Mouse (Mus musculus) stomach, postnatal 0 days (tissue): ENCODE results near the gene Sf3b2.

ENCODE experiments used
- CTCF ChIP-seq: IDR thresholded peaks from 2 replicates; pipeline ENCODE4 v1.5.1; 2016; ENCODE audit warnings: antibody characterized with exemption, low read depth, mild to moderate bottlenecking, moderate library complexity
- EP300 ChIP-seq: optimal IDR thresholded peaks from 2 replicates; pipeline ENCODE3; 2016; ENCODE audit warnings: antibody characterized with exemption

DNA sequence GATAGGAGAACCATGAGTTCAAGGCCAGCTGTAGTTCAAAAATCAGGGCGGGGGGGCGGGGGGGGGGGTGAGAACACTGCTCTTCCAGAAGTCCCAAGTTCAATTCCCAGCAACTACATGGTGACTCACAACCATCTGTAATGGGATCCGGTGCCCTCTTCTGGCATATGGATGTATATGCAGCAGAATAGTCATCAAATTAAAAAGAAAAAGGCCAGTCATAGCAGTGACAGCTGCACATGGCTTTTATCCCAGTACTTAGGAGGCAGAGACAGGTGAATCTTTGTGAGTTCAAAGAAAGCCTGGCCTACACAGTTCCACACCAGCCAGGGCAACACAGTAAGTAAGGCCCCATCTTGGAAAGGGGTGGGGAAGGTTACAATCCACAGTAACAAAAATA, 18.1 kb downstream of the Sf3b2 start:
- peak; percentile 60 for TF ChIP-seq CTCF
- no peak for TF ChIP-seq EP300
